Mouse (Mus musculus) lung, postnatal 0 days (tissue): ENCODE data around the gene Gart. TPM values are rescaled to one million over a fixed set of nuclear protein-coding genes. Genes with fewer than 3 reads are reported as not detected.

Experiments used
- ATAC-seq: fragments of 200-750 bp; cut with Nextera tagmentation; 2 replicates; pipeline ENCODE4 v1.8.0; 2017; ENCODE audit warnings: moderate library complexity
- DNase-seq: peaks from one replicate; pipeline ENCODE4 v3.0.0-alpha.2; 2016; ENCODE audit warnings: low spot score
- H3K27ac ChIP-seq: fragments of 300-500 bp; sonication (generic); 2 replicates; pipeline ENCODE4 v1.5.1; 2014; ENCODE audit warnings: antibody characterized with exemption, mild to moderate bottlenecking, low read length, mixed read lengths
- H3K27me3 ChIP-seq: fragments of 300-500 bp; sonication (generic); replicated peaks from 2 replicates; pipeline ENCODE4 v1.6.1; 2014; ENCODE audit warnings: low read length, mixed read lengths; ENCODE audit not compliant: insufficient read depth
- H3K36me3 ChIP-seq: fragments of 300-500 bp; sonication (generic); 2 replicates; pipeline ENCODE4 v1.6.1; 2014; ENCODE audit warnings: low read length, mixed read lengths; ENCODE audit not compliant: insufficient read depth
- H3K4me1 ChIP-seq: fragments of 300-500 bp; sonication (generic); 2 replicates; pipeline ENCODE4 v1.6.1; 2014; ENCODE audit warnings: antibody characterized with exemption, low read depth, low read length, mixed read lengths; ENCODE audit not compliant: insufficient read depth
- H3K4me2 ChIP-seq: fragments of 300-500 bp; sonication (generic); replicated peaks from 2 replicates; pipeline ENCODE4 v1.6.1; 2014; ENCODE audit warnings: low read depth, mild to moderate bottlenecking, low read length, moderate library complexity, mixed read lengths
- H3K4me3 ChIP-seq: fragments of 300-500 bp; sonication (generic); 2 replicates; pipeline ENCODE4 v1.5.1; 2014; ENCODE audit warnings: low read depth, low read length
- H3K9ac ChIP-seq: fragments of 300-500 bp; sonication (generic); replicated peaks from 2 replicates; pipeline ENCODE4 v1.6.1; 2014; ENCODE audit warnings: low read depth, mild to moderate bottlenecking
- H3K9me3 ChIP-seq: fragments of 300-500 bp; sonication (generic); 2 replicates; pipeline ENCODE4 v1.6.1; 2016; ENCODE audit warnings: low read length, mixed read lengths
- CTCF ChIP-seq: IDR thresholded peaks from 2 replicates; pipeline ENCODE4 v1.5.1; 2016; ENCODE audit warnings: antibody characterized with exemption, mild to moderate bottlenecking
- EP300 ChIP-seq: IDR thresholded peaks from 2 replicates; pipeline ENCODE4 v1.6.1; 2016; ENCODE audit warnings: antibody characterized with exemption, mild to moderate bottlenecking, control low read depth
- WGBS: fragments of 180-500 bp; shearing (Covaris S2); extraction: QIAGEN DNeasy Blood & Tissue Kit; methylation state at CpG from one replicate; pipeline ENCODE4 v1.1.7; 2014; 5-methylcytosine and 5-hydroxymethylcytosine counted together
- polyA plus RNA-seq: library from polyadenylated mRNA; unstranded; fragments of >200 nt; fragmentation: Nextera tagmentation; extraction: Ambion mirVana; gene quantifications from 2 replicates; pipeline ENCODE4 v1.2.1, GENCODE M21; 2015

Gene Gart
- polyA plus RNA-seq, 1 experiment from 2014 or later = 27.3 TPM

DNA sequence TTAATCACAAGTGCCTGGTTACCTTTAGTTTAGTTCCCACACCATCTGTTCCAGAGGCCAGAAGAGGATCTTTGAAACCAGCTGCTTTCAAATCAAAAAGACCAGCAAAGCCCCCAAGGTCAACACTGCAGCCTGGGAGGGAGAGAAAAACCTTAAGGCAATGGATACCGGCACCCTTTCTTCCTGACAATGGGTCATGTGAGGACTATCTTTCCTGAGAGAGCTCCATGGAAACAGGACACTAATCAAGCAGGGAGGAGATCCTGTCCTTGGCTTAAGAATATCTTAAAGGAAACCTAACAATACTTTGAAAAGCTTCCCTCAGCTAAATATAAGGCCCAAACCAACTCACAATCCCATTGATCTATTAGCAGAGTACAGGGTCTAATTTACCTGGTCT, 16.2 kb downstream of the Gart start:
- DNase-seq (no peak), ATAC-seq (no peak)
- Histone ChIP-seq H3K36me3 (peaks cover 32% of the 10 kb centered on the region; the same call in 1 of the 2 replicates), H3K4me2 (no peak overlapping the region), H3K27ac (no peak overlapping the region), H3K9me3 (no peaks in the 10 kb centered on the region), H3K4me3 (no peak overlapping the region), H3K9ac (no peak overlapping the region), H3K27me3 (no peaks in the 10 kb centered on the region), H3K4me1 (no peaks in the 10 kb centered on the region)
- TF ChIP-seq CTCF = no peak
- TF ChIP-seq EP300 = no peak
- WGBS = 63% methylated on average over 1 of the region's 1 CpGs

- ATAC-seq (no peak), DNase-seq (no peak)
- WGBS = 96% methylated on average over 4 of the region's 4 CpGs
- H3K9me3 ChIP-seq = no peaks in the 10 kb centered on the region
- H3K4me1 ChIP-seq = no peaks in the 10 kb centered on the region
- no peak overlapping the region for H3K4me3 ChIP-seq
- peaks cover 32% of the 10 kb centered on the region; the same call in 1 of the 2 replicates for H3K36me3 ChIP-seq
- H3K4me2 ChIP-seq = no peak overlapping the region
- H3K27me3 ChIP-seq = no peaks in the 10 kb centered on the region
- TF ChIP-seq CTCF = no peak
- TF ChIP-seq EP300 = no peak
- no peak overlapping the region for H3K27ac ChIP-seq
- H3K9ac ChIP-seq = no peak overlapping the region
Measured at GRCm38 (mm10) chr16:91629749-91630148, 17.0 kb downstream of the Gart start.

GRCm38 (mm10) chr16:91628673-91629072, 18.1 kb downstream of the Gart start:
- H3K36me3 ChIP-seq = peaks cover 32% of the 10 kb centered on the region; the same call in 1 of the 2 replicates
- H3K9ac ChIP-seq = no peak overlapping the region
- ATAC-seq (peak; percentile 67), DNase-seq (peak; percentile 62)
- peak; percentile 32; the same call in 1 of the 2 replicates for TF ChIP-seq EP300
- TF ChIP-seq CTCF = no peak
- no peaks in the 10 kb centered on the region for H3K27me3 ChIP-seq
- no peaks in the 10 kb centered on the region for H3K4me1 ChIP-seq
- no peak overlapping the region for H3K4me2 ChIP-seq
- 67% methylated on average over 3 of the region's 3 CpGs for WGBS
- no peak overlapping the region for H3K27ac ChIP-seq
- no peak overlapping the region for H3K4me3 ChIP-seq
- H3K9me3 ChIP-seq = no peaks in the 10 kb centered on the region

- H3K9me3 ChIP-seq = no peaks in the 10 kb centered on the region
- H3K4me1 ChIP-seq = no peaks in the 10 kb centered on the region
- peaks cover 35% of the 10 kb centered on the region; the same call in 1 of the 2 replicates for H3K36me3 ChIP-seq
- H3K4me2 ChIP-seq = no peak overlapping the region
- H3K27ac ChIP-seq = no peak overlapping the region
- TF ChIP-seq EP300 (no peak), CTCF (no peak)
- ATAC-seq = no peak
- DNase-seq = no peak
- no peaks in the 10 kb centered on the region for H3K27me3 ChIP-seq
- H3K9ac ChIP-seq = no peak overlapping the region
- H3K4me3 ChIP-seq = no peak overlapping the region
- 86% methylated on average over 7 of the region's 7 CpGs for WGBS
Measured at GRCm38 (mm10) chr16:91627831-91628230, 18.9 kb downstream of the Gart start.

DNA sequence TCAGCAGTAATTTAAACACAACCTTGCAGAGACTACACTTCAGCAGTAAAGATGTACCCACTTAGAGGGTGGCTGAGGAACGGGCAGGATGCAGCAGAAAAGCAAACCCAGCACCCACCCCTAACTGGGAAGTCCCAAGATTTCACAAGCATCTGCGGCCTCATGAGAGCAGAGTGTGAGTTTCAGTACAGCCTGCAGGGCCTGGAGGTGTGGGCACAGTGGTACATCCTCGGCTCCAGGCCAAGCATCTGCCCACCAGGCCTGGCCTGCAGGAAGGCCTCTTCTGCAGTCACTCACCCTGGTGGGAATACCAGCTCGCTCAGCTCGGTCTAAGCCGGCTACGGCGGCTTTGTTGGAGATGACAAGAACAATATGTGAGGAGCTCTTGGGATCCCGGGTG, 23.7 kb downstream of the Gart start:
- Histone ChIP-seq H3K27me3 (no peaks in the 10 kb centered on the region), H3K9ac (no peak overlapping the region), H3K36me3 (peaks cover 20% of the 10 kb centered on the region; the same call in 1 of the 2 replicates), H3K4me3 (no peak overlapping the region), H3K9me3 (no peaks in the 10 kb centered on the region), H3K27ac (no peak overlapping the region), H3K4me2 (no peak overlapping the region), H3K4me1 (peaks cover 4% of the 10 kb centered on the region; the same call in 1 of the 2 replicates)
- no peak for TF ChIP-seq EP300
- no peak for TF ChIP-seq CTCF
- DNase-seq = no peak
- no peak for ATAC-seq
- 92% methylated on average over 9 of the region's 9 CpGs for WGBS

DNA sequence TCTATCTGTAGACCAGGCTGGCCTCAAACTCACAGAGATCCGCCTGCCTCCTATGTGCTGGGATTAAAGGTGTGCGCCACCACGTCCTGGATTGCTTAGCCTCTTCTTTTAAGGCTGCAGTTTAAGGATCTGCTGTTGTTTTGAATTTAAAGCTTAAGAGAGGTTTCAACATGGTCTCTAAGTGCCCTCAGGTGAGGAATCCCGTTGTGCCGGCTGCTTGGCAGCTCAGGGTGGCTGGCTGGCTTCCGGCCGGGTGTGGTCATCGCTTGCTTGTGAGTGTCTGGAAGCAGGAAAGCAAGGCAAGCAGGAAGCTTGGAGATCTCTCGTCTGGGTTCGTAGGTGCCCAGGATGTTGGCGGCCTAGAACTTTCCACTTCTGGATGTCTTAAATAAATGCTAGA, 25.8 kb downstream of the Gart start:
- H3K9ac ChIP-seq = no peak overlapping the region
- H3K36me3 ChIP-seq = peaks cover 10% of the 10 kb centered on the region; the same call in 1 of the 2 replicates
- no peaks in the 10 kb centered on the region for H3K27me3 ChIP-seq
- 66% methylated on average over 11 of the region's 11 CpGs for WGBS
- peak; percentile 83 for DNase-seq
- H3K4me3 ChIP-seq = no peak overlapping the region
- TF ChIP-seq EP300 = peak; percentile 72
- TF ChIP-seq CTCF = no peak
- H3K4me2 ChIP-seq = no peak overlapping the region
- peak; percentile 88 for ATAC-seq
- peak overlapping the region; percentile 57 for H3K27ac ChIP-seq
- peaks cover 6% of the 10 kb centered on the region; the same call in 1 of the 2 replicates for H3K4me1 ChIP-seq
- no peaks in the 10 kb centered on the region for H3K9me3 ChIP-seq

GRCm38 (mm10) chr16:91620185-91620584, 26.6 kb downstream of the Gart start:
- Histone ChIP-seq H3K27ac (peak overlapping the region; percentile 48), H3K4me3 (no peak overlapping the region), H3K4me2 (no peak overlapping the region), H3K27me3 (no peaks in the 10 kb centered on the region), H3K9ac (no peak overlapping the region), H3K9me3 (no peaks in the 10 kb centered on the region), H3K4me1 (peaks cover 6% of the 10 kb centered on the region; the same call in 1 of the 2 replicates), H3K36me3 (peaks cover 10% of the 10 kb centered on the region; the same call in 1 of the 2 replicates)
- TF ChIP-seq EP300 (no peak), CTCF (no peak)
- no peak for DNase-seq
- WGBS = 86% methylated on average over 5 of the region's 5 CpGs
- no peak for ATAC-seq
